Mouse (Mus musculus) stomach, embryonic 16.5 days (tissue): ENCODE measurements around the gene Mapk8ip1. TPM values are rescaled to one million over a fixed set of nuclear protein-coding genes. Genes with fewer than 3 reads are reported as not detected.

Experiments
- ATAC-seq: fragments of 200-750 bp; cut with Nextera tagmentation; 2 replicates; pipeline ENCODE4 v1.8.0; 2017; ENCODE audit warnings: moderate number of reproducible peaks, moderate TSS enrichment; ENCODE audit not compliant: insufficient read depth, low FRiP score
- H3K27ac ChIP-seq: fragments of 300-500 bp; sonication (generic); 2 replicates; pipeline ENCODE4 v1.5.1; 2014; ENCODE audit warnings: low read length
- H3K27me3 ChIP-seq: fragments of 300-500 bp; sonication (generic); 2 replicates; pipeline ENCODE4 v1.6.1; 2014; ENCODE audit warnings: low read length, control low read depth, mixed read lengths; ENCODE audit not compliant: control insufficient read depth, insufficient read depth
- H3K36me3 ChIP-seq: fragments of 300-500 bp; sonication (generic); 2 replicates; pipeline ENCODE4 v1.6.1; 2014; ENCODE audit warnings: low read length; ENCODE audit not compliant: control insufficient read depth, insufficient read depth
- H3K4me1 ChIP-seq: fragments of 300-500 bp; sonication (generic); 2 replicates; pipeline ENCODE4 v1.6.1; 2014; ENCODE audit warnings: low read length, control low read depth, mixed read lengths; ENCODE audit not compliant: control insufficient read depth, insufficient read depth
- H3K4me2 ChIP-seq: fragments of 300-500 bp; sonication (generic); 2 replicates; pipeline ENCODE4 v1.6.1; 2014; ENCODE audit warnings: low read depth, low read length, mixed read lengths
- H3K4me3 ChIP-seq: fragments of 300-500 bp; sonication (generic); replicated peaks from 2 replicates; pipeline ENCODE4 v1.5.1; 2014; ENCODE audit warnings: mild to moderate bottlenecking, low read length
- H3K9ac ChIP-seq: fragments of 300-500 bp; sonication (generic); 2 replicates; pipeline ENCODE4 v1.6.1; 2014; ENCODE audit warnings: low read length
- H3K9me3 ChIP-seq: fragments of 300-500 bp; sonication (generic); replicated peaks from 2 replicates; pipeline ENCODE4 v1.6.1; 2016; ENCODE audit warnings: low read length, control low read depth; ENCODE audit not compliant: control insufficient read depth
- WGBS: fragments of 180-500 bp; shearing (Covaris S2); extraction: QIAGEN DNeasy Blood & Tissue Kit; methylation state at CpG from one replicate; pipeline ENCODE4 v1.1.7; 2014; 5-methylcytosine and 5-hydroxymethylcytosine counted together
- polyA plus RNA-seq: library from polyadenylated mRNA; unstranded; fragments of >200 nt; fragmentation: Nextera tagmentation; extraction: Ambion mirVana; gene quantifications from 2 replicates; pipeline ENCODE4 v1.2.1, GENCODE M21; 2015

Gene Mapk8ip1
- polyA plus RNA-seq, 1 experiment from 2014 or later, result 14.9 TPM

DNA sequence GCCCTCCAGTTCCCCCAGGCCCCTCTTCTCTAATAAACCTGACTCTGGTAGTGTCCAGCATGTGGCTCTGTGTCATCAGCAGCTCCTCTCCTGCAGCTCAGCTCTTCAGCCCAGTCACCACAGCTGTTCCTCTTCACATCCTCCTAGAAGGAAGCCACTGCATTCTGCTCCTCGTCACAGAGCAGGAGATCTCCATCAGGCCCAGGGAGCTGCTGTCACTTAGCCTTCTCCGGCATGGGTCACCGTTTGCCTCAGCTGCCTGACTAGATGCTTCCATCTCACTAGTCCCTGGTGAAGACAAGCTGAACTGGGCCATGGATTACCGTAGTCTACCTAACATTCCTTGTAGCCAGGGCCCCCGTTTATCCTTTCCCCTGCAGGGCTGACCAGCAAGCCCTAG, 19.9 kb downstream of the Mapk8ip1 start:
- H3K27ac ChIP-seq, result no peak overlapping the region
- 0 out of 2 replicates have a peak, but pooled peaks cover 2% of the 10 kb centered on the region for H3K36me3 ChIP-seq
- ATAC-seq, result 0 out of 2 replicates have a peak, but pooled peaks have one; percentile 18
- WGBS, result 64% methylated on average over 5 of the region's 5 CpGs
- no peaks in the 10 kb centered on the region for H3K9me3 ChIP-seq
- H3K9ac ChIP-seq, result no peak overlapping the region
- no peaks in the 10 kb centered on the region for H3K27me3 ChIP-seq
- H3K4me3 ChIP-seq, result no peak overlapping the region
- peaks cover 4% of the 10 kb centered on the region for H3K4me1 ChIP-seq
- no peak overlapping the region for H3K4me2 ChIP-seq

DNA sequence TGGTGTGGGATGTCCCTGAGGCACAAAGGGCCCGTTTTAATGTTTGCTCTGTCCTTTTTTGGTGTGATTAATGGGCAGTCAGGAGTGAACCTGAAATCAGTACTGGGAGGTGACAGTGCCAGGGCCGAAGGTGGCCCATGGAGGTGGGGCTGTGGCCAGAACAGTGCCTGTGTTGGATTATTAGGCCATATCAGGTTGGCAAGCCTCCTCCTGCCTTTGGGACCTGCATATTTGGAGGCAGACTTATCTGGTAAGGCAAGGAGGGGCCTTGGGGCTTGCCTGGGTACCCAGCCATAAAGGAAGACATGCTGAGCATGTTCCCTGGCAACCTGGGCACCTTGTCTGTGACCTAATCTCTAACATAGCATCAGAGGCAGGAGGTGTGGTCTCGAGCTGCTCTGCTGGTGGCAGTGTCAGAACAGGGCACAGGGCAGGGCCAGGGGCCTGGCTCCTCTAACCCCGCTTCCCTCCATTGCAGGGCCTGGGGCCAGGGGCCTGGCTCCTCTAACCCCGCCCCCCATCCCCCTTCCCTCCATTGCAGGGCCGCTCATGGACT, 20.5 kb downstream of the Mapk8ip1 start:
- Histone ChIP-seq H3K4me1 (peaks cover 9% of the 10 kb centered on the region), H3K4me3 (no peak overlapping the region), H3K27me3 (no peaks in the 10 kb centered on the region), H3K9ac (no peak overlapping the region), H3K27ac (no peak overlapping the region), H3K9me3 (no peaks in the 10 kb centered on the region), H3K36me3 (0 out of 2 replicates have a peak, but pooled peaks cover 2% of the 10 kb centered on the region), H3K4me2 (no peak overlapping the region)
- no peak for ATAC-seq
- WGBS, result 58% methylated on average over 6 of the region's 6 CpGs

DNA sequence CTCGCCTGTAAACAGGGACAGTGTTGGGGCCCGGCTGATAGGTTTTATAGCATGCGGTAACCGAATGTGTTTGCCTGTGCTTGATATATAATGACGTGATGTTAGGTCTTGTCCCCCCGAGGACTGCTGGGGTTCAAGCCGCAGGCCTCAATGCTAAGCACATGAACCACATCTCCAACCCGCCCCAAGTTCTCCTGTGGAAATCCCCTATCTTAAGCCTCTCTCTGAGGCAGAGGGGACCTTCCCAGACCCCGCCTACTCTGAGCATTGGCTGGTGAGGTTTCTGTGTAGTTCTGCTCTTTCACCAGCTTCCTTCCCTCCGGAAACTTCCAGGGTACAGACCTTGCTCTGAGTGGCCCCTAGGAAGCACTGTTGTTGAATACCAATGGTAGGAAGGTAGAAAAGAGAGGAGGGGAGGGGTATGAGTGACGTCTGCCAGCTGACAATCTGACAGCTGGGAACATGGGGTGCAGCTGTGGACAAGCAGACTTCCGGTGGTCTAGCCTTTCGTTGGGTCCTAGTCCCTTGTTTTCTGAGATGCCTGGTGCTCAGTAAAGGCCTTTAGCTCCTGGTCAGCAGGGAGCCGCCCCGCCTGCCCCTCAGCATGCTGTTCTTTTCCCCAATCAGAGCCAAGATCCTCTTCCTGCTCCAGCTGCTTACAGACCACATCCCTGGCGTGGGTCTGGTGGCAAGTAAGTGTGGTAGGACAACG, 21.1 kb downstream of the Mapk8ip1 start:
- no peak overlapping the region for H3K4me3 ChIP-seq
- WGBS, result 73% methylated on average over 17 of the region's 17 CpGs
- ATAC-seq, result no peak
- H3K9ac ChIP-seq, result no peak overlapping the region
- no peaks in the 10 kb centered on the region for H3K9me3 ChIP-seq
- no peak overlapping the region for H3K27ac ChIP-seq
- H3K36me3 ChIP-seq, result 0 out of 2 replicates have a peak, but pooled peaks cover 2% of the 10 kb centered on the region
- H3K4me2 ChIP-seq, result no peak overlapping the region
- peaks cover 9% of the 10 kb centered on the region for H3K4me1 ChIP-seq
- no peaks in the 10 kb centered on the region for H3K27me3 ChIP-seq

DNA sequence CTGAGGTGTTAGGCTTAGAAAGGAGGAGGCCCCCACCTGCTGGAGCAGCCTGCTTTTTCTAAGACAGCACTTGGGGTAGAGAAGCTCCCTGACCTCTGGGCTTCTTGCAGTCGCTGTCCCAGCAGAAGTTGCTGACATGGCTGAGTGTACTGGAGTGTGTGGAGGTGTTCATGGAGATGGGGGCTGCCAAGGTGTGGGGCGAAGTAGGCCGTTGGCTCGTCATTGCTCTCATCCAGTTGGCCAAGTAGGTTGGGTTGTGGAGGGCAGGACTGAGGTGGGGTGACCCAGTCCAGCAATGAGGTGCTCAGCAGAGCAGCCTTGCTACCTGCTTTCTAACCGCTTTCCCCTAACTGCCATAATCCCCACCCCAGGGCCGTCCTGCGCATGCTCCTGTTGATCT, 23.7 kb downstream of the Mapk8ip1 start:
- Histone ChIP-seq H3K27me3 (no peaks in the 10 kb centered on the region), H3K36me3 (no peaks in the 10 kb centered on the region), H3K9ac (no peak overlapping the region), H3K4me3 (no peak overlapping the region), H3K4me1 (peaks cover 28% of the 10 kb centered on the region), H3K9me3 (no peaks in the 10 kb centered on the region), H3K4me2 (no peak overlapping the region), H3K27ac (no peak overlapping the region)
- WGBS, result 93% methylated on average over 7 of the region's 7 CpGs
- ATAC-seq, result no peak

DNA sequence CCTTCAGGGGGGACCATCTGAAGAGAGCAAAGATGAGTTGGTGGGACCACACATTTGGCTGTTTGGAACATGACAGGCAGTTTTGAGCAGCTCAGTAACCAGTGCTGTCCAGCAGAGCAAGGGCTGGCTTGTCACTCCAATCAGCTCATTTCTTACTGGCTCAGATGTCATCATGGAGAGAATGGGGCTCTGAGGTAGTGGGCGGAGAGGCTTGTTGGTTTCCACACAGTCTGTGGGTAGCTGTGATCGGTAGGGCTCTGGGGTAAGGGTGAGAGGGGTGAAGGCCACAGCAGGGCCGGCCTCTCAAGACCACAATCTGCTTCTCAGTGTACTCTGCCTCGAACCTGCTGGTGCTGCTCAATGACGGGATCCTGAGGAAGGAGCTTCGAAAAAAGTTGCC, 24.8 kb downstream of the Mapk8ip1 start:
- H3K4me1 ChIP-seq, result peaks cover 38% of the 10 kb centered on the region
- H3K4me3 ChIP-seq, result peak overlapping the region; percentile 81
- H3K27me3 ChIP-seq, result no peaks in the 10 kb centered on the region
- peak overlapping the region; percentile 82 for H3K9ac ChIP-seq
- H3K4me2 ChIP-seq, result peak overlapping the region; percentile 81
- no peaks in the 10 kb centered on the region for H3K36me3 ChIP-seq
- WGBS, result 79% methylated on average over 6 of the region's 6 CpGs
- H3K27ac ChIP-seq, result no peak overlapping the region
- no peak for ATAC-seq
- no peaks in the 10 kb centered on the region for H3K9me3 ChIP-seq

DNA sequence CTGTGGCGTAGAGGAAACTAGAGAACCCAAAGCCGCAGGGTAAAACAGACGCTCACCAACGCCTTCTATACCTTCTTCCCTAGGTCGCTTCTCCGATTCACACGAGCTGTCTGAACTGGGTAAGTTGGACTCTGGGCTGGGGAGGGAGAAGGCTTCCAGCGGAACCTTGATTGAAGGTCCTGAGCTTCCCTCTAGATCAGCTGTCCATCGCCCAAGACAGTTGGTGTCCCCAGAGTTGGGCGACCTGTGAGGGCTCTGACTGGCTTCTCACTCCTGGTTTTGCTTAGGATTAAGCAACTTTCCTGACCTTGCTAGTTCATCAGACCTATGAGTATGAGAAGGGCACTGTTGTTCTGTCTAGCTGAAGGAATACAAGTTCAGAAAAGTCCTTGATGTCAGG, 25.3 kb downstream of the Mapk8ip1 start:
- Histone ChIP-seq H3K9me3 (no peaks in the 10 kb centered on the region), H3K36me3 (no peaks in the 10 kb centered on the region), H3K27ac (peak overlapping the region; percentile 86; the same call in 1 of the 2 replicates), H3K27me3 (no peaks in the 10 kb centered on the region), H3K4me1 (peaks cover 43% of the 10 kb centered on the region), H3K4me3 (peak overlapping the region; percentile 81), H3K4me2 (peak overlapping the region; percentile 81), H3K9ac (peak overlapping the region; percentile 82)
- no peak for ATAC-seq
- 8% methylated on average over 10 of the region's 10 CpGs for WGBS

DNA sequence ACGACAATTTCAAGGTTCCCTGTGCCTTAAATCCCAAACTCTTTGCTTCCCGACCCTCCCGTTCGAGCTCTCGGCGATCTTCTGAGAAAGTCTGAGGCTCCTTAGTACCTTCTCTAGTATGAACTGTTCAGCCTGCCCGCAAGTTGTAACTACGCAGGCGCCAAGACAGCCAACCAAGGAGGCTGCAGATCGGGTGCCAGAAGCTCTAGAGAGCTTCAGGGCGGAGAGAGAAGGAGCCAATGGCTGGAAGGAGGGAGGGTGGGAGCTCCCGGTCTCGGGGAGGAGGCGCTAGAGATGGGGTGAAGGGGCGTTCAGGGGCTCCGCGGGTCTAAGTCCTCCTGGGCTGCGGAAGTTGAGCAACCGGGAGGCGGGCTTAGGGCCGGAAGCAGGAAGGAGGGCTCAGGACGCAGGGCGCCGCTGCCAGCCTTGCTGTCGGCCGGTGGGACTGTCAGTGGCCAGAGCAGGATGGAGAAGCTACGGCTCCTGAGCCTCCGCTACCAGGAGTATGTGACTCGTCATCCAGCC, 25.9 kb downstream of the Mapk8ip1 start:
- Histone ChIP-seq H3K27me3 (peaks cover 2% of the 10 kb centered on the region; the same call in 1 of the 2 replicates), H3K27ac (peak overlapping the region; percentile 86), H3K9ac (peak overlapping the region; percentile 82), H3K4me3 (peak overlapping the region; percentile 81), H3K9me3 (no peaks in the 10 kb centered on the region), H3K36me3 (no peaks in the 10 kb centered on the region), H3K4me2 (peak overlapping the region; percentile 89), H3K4me1 (peaks cover 45% of the 10 kb centered on the region)
- WGBS, result under 1% methylated on average over 29 of the region's 29 CpGs
- peak; percentile 93 for ATAC-seq

DNA sequence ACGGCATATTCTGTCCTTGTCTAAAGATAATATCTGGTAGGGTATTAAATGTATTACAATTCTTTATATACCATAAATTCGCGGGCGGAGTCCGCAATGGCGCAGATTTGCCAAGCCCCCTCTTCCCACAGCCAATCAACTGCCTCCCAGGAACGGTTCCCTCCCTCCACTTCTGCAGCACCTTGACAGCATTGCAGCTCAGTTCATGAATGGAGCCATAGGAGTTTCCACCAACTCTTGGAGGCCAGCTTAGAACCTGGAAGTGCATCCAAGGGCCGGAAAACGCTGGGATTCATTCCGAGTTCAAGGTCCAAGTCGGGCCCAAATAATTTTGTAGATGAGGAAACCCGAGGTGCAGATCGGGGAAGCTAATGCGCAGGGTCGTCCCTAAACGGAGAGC, 26.5 kb downstream of the Mapk8ip1 start, which contains the start of the genes Pex16 and Large2:
Pex16 (plus strand) TSS at position 163 of the 400 bp plus-strand sequence.
Large2 (minus strand) TSS at position 356 of the 400 bp plus-strand sequence.
- Histone ChIP-seq H3K4me3 (peak within 1 kb of the TSS; percentile 81), H3K4me2 (peak within 1 kb of the TSS; percentile 89), H3K4me1 (peaks cover 45% of the 10 kb centered on the region), H3K36me3 (no peaks in the 10 kb centered on the region), H3K9me3 (no peaks in the 10 kb centered on the region), H3K27me3 (peaks cover 9% of the 10 kb centered on the region; the same call in 1 of the 2 replicates), H3K27ac (peak within 1 kb of the TSS; percentile 90), H3K9ac (peak within 1 kb of the TSS; percentile 82)
- no peak for ATAC-seq
- 1% methylated on average over 16 of the region's 16 CpGs for WGBS

DNA sequence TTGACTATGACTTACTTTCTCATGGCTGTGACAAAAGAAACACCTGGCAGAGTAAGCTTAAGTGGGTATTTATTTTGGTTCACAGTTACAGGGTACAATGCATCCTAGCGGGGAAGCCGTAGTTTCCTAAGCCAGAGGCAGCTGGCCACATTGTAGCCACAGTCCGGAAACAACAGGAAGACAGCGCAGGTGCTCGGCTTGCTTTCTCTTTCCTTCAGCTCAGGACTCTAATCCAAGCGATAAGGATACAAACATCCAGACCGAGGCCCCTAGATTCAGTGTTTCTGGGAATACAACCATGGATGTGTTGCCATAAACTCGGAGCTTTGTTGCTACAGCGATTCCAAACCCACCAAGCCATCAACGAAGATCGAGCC, 27.6 kb downstream of the Mapk8ip1 start:
- Histone ChIP-seq H3K4me1 (peaks cover 45% of the 10 kb centered on the region), H3K27me3 (peaks cover 9% of the 10 kb centered on the region; the same call in 1 of the 2 replicates), H3K4me3 (no peak overlapping the region), H3K36me3 (no peaks in the 10 kb centered on the region), H3K27ac (peak overlapping the region; percentile 90), H3K9ac (peak overlapping the region; percentile 34; the same call in 1 of the 2 replicates), H3K9me3 (no peaks in the 10 kb centered on the region), H3K4me2 (no peak overlapping the region)
- WGBS, result 71% methylated on average over 11 of the region's 11 CpGs
- no peak for ATAC-seq
